ENCODE assay signal across 24 mouse cellular contexts in the genomic region with DNA sequence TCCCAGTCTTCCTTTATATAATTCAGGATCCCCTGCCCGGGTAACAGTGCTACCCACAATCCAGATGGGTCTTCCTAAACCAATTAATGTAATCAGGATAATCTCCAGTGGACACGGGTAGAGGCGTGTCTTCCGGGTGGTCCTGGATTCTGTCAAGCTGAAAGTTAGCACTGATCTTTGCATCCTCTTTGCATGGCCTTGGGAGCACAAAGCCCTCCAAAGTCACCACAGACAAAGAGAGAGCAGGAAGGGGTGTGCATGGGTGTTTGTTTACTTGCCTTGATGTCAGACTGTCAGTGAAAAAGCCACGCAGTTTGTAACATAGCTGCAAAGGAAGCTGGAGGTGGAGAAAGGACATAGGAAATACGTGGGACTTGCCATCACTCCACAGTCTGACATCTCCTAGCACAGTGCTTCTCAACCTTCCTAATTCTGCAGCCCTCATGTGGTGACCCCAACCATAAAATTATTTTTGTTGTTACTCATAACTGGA.
A peak's percentile ranks its signal among the peaks of the same experiment; 100 is the strongest.
DNase-seq lines count a peak whose midpoint lies in the region; ATAC-seq lines count a peak whose summit lies in the region.
"Had no signal": no experiment of that assay in that cellular context is flagged by ENCODE, and none has a peak within 500 bp of the region (broad histone marks: within the 10 kb centered on the region; RNA-seq: fewer than 3 reads in every experiment).

No protein-coding gene starts in this region.

- H3K4me3 ChIP-seq in kidney, embryonic 16.5 days (ENCODE audit: low read length): no peak overlapping the region
- no peak overlapping the region for H3K4me3 ChIP-seq in heart, embryonic 11.5 days (ENCODE audit: low read depth, low read length)
- H3K4me3 ChIP-seq: forebrain, embryonic 13.5 days; heart, embryonic 15.5 days; left cerebral cortex, adult 2 months; limb, embryonic 12.5 days; lung, embryonic 15.5 days; midbrain, embryonic 13.5 days; neural tube, embryonic 15.5 days had no signal

- peaks cover 9% of the 10 kb centered on the region for H3K4me1 ChIP-seq in kidney, embryonic 16.5 days (ENCODE audit: insufficient read depth, low read length)
- no peaks in the 10 kb centered on the region for H3K4me1 ChIP-seq in heart, embryonic 11.5 days (ENCODE audit: control insufficient read depth, insufficient read depth, low read length)

- H3K9me3 ChIP-seq in kidney, embryonic 16.5 days (ENCODE audit: low read length): no peaks in the 10 kb centered on the region
- no peaks in the 10 kb centered on the region for H3K9me3 ChIP-seq in heart, embryonic 11.5 days (replicated peaks; ENCODE audit: control insufficient read depth, low read length)
- H3K9me3 ChIP-seq: forebrain, embryonic 13.5 days; G1E; heart, embryonic 15.5 days; limb, embryonic 12.5 days; lung, embryonic 15.5 days; midbrain, embryonic 13.5 days; neural tube, embryonic 15.5 days had no signal

- H3K4me2 ChIP-seq in kidney, embryonic 16.5 days (replicated peaks; ENCODE audit: low read depth, low read length): no peak overlapping the region
- no peak overlapping the region for H3K4me2 ChIP-seq in heart, embryonic 11.5 days
- H3K4me2 ChIP-seq: forebrain, embryonic 13.5 days; heart, embryonic 15.5 days; limb, embryonic 12.5 days; lung, embryonic 15.5 days; midbrain, embryonic 13.5 days; neural tube, embryonic 15.5 days had no signal

- H3K27ac ChIP-seq in kidney, embryonic 16.5 days (ENCODE audit: low read length): no peak overlapping the region
- no peak overlapping the region for H3K27ac ChIP-seq in heart, embryonic 11.5 days (ENCODE audit: low read depth, low read length)
- H3K27ac ChIP-seq: forebrain, embryonic 13.5 days; heart, embryonic 15.5 days; kidney, postnatal 0 days; left cerebral cortex, adult 2 months; limb, embryonic 12.5 days; lung, embryonic 15.5 days; midbrain, embryonic 13.5 days; neural tube, embryonic 15.5 days; stomach, postnatal 0 days had no signal

- WGBS in kidney, embryonic 16.5 days: 80% methylated on average over 6 of the region's 6 CpGs
- WGBS in heart, embryonic 11.5 days (ENCODE audit: insufficient replicate concordance): 63% methylated on average over 6 of the region's 6 CpGs

- H3K27me3 ChIP-seq in kidney, embryonic 16.5 days (ENCODE audit: insufficient read depth, low read length): peaks cover 5% of the 10 kb centered on the region; the same call in 1 of the 2 replicates
- peaks cover under 1% of the 10 kb centered on the region for H3K27me3 ChIP-seq in heart, embryonic 11.5 days (ENCODE audit: control insufficient read depth, insufficient read depth, low read length)
- H3K27me3 ChIP-seq: lung, embryonic 15.5 days; Patski had no signal

- no peak overlapping the region for H3K9ac ChIP-seq in kidney, embryonic 16.5 days (replicated peaks; ENCODE audit: low read length)
- no peak overlapping the region for H3K9ac ChIP-seq in heart, embryonic 11.5 days (ENCODE audit: low read depth, low read length)
- H3K9ac ChIP-seq: forebrain, embryonic 13.5 days; heart, embryonic 15.5 days; limb, embryonic 12.5 days; lung, embryonic 15.5 days; midbrain, embryonic 13.5 days; neural tube, embryonic 15.5 days had no signal

- no peaks in the 10 kb centered on the region for H3K36me3 ChIP-seq in kidney, embryonic 16.5 days (ENCODE audit: insufficient read depth, low read length)
- H3K36me3 ChIP-seq in heart, embryonic 11.5 days (ENCODE audit: control insufficient read depth, insufficient read depth, low read length): no peaks in the 10 kb centered on the region
- H3K36me3 ChIP-seq: G1E; heart, embryonic 15.5 days; limb, embryonic 12.5 days; lung, embryonic 15.5 days; midbrain, embryonic 13.5 days; neural tube, embryonic 15.5 days had no signal

- ATAC-seq in kidney, embryonic 16.5 days (ENCODE audit: low FRiP score, low TSS enrichment): no peak
- peak; percentile 6 for ATAC-seq in inflammation-experienced regulatory T-cells, adult 6 months
- ATAC-seq in heart, embryonic 11.5 days (replicated peaks; ENCODE audit: insufficient number of reproducible peaks, low FRiP score, low TSS enrichment): no peak
- ATAC-seq: hindbrain, embryonic 16.5 days; intestine, embryonic 16.5 days; midbrain, embryonic 13.5 days; Patski had no signal

- DNase-seq in kidney, postnatal 14 days: peak; percentile 28
- peak; percentile 43 for DNase-seq in thymus, postnatal 0 days (ENCODE audit: low spot score)
- DNase-seq in thymus, postnatal 4 days: no peak
- peak; percentile 21 for DNase-seq in thymus, postnatal 25 days
- no peak for DNase-seq in urinary bladder, postnatal 10 days (ENCODE audit: low spot score)
- DNase-seq: cerebellum, adult 2 months; gastrocnemius, postnatal 14 days; right cerebral cortex, postnatal 4 days had no signal

Comparison
In these comparisons a context has a peak if more than half of its experiments do, and no peak if none do; other contexts are left out.
1. DNase-seq: peak in kidney, postnatal 14 days (single experiment), thymus, postnatal 0 days (single experiment) and thymus, postnatal 25 days (single experiment); none in thymus, postnatal 4 days (single experiment) and urinary bladder, postnatal 10 days (single experiment).